Mouse (Mus musculus) frontal cortex, adult 2 months (tissue): ENCODE results near the gene Kcnq1. TPM values are rescaled to one million over a fixed set of nuclear protein-coding genes. Genes with fewer than 3 reads are reported as not detected.

Experiments used
- DNase-seq, 2 experiments: peaks; one replicate each; pipeline ENCODE4 v3.0.0; 2022; ENCODE audit warnings: low spot score in 1 of 2; ENCODE audit errors: extremely low spot score in 1 of 2
- polyA plus RNA-seq: library from polyadenylated mRNA; depleted of rRNA; stranded (reverse); fragments of >200 nt; gene quantifications from 2 replicates; pipeline ENCODE4 v1.2.3, GENCODE M21; 2012

Kcnq1 gene
- polyA plus RNA-seq, 1 experiment, result 1.4 TPM

DNA sequence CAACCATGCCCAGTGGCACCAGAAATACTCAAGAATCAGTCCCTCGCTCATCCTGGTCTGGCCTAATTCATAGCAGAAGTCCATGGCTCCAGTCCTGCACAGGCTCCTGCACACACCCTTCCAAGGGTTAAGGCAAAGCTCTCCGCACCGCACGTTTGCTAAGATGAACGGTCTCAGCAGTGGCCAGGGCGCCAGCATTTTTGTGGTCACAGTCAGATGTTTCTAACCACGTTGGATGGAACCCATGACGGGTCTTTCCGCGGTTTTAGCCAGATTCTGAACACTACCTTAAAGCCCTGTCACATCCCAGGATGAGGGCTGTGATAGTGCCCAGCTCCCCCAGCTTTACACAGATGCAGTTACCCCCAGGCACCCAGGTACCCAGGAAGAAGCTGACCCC is 293.6 kb downstream of the Kcnq1 start:
- no peak for DNase-seq

DNA sequence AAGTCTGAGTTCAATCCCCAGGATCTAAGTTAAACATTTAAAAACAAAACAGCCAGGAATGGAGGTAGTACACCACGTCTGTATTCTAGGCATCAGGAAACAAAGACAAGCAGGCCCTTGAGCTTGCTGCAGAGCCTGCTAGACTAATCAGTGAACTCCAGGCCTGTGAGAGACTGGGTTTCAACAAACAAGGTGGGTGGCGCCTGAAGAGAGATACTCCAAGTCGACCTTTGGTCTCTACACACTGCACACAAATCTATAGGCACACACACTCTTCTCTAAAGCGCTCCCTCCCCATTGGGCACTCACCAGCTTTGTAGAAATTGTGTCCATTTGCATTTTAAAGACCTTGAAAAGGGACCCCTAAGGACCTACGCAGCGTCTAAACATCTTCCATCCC is 294.4 kb downstream of the Kcnq1 start:
- no peak for DNase-seq

DNA sequence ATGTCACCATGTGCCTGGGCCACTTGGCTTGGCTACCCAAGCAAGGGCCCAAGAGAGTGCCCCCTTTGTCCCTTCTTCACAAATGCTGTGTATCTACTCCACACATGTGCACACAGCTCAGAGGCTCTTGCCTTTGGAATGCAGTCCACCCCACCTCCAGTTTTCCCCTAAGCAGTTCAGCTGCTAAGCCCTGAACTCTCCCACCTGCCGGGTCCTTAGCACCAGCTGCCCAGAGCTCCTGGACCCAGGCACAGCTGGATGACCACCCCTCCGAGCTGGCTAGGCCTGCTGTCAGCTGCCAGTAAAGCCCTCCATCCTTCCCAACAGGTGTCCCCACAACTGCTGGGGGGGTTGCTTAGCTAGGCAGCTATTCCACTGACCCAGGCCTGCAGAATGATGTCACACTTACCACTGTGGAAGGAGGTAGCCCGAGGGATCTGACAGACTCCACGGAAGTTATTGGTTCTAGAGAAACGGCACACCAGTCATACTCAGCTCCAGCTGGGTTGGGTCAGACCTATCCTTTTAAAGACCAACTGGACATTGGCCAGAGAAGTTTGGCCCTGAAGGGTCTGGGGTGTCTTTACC is 295.4 kb downstream of the Kcnq1 start:
- no peak for DNase-seq

DNA sequence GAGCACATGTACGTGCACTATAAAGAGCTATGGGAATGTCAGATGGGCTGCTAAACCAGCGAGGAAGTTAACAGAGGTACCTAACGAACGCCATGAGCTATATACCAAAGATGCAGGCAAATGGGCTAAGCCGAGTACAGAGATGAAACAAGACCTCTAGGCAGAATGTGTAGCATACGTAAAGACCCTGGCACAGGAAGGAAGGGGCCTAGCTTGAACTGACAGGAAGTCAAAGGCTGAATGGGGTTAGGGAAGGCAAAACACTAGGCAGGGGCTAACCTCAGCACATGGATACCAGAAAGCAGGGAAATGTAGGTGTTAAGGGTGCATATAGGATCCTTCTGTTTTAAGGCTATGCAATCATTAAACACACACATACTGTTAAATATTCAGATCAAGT is 298.1 kb downstream of the Kcnq1 start:
- DNase-seq, result no peak

DNA sequence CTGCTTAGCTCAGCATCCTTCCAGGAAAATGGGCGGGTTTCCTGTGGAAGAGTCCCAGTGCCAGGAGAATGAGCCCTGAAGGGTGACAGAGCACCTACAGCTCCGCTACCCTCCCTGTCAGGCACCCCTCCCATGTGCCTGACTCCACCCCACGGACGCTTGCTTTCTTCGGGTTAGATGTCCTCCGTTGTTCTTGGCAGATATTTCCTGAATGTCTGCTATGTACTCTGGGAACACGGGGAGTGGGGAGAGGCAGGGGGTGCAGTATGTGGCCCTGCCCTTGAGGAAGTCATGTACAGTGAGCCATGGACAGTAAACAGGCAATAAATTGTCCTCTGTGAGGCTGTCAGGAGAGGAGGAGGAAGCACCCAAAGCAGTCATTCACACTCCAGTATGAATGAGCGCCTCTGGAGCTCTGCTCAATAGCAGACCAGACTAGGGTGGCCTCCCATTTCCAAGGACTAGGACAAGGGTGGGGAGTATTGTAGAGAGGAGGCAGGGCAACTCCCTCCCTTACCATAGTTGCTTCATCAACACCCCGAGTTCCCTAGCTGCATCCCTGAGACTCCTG is 301.9 kb downstream of the Kcnq1 start:
- no peak for DNase-seq

DNA sequence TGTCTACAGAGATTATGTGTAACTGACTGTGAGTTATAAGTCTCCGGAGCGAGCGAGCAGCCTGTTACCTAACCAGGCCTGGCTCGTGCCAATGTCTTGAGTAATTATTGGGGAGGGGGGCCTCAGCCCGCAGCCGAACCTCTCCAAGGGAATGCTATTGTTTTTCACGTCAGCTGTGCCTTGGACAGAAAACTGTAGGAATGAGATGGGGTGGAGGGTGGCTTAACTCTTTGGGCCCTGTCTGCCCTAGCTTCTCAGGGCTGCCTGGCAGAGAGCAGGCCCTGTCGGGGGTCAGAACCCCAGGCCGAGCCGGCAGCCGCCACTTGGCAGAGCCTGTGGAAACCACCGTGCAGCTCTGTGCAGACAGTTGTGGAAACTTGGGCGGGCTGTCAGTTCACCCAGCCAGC is 302.5 kb downstream of the Kcnq1 start:
- no peak for DNase-seq

DNA sequence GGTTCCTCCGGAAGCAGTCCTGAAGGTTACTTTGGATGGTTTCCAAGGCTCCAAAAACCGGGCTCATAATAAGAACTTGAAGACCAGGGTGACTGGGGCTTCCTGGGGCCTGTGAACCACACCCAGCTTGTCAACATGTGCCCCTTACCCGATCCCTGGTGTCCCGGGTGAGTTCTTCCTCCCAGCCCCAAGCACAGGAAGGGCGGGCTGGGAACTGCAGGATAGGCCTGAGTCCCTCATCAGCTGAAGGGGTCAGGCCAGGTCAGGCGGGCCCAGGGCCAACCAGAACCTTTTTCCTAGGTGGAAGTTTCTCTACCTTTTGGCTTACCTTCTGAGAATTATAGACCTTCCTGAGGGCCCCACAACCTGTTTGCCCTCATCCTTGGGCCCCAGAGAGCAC is 306.4 kb downstream of the Kcnq1 start:
- DNase-seq, result no peak

DNA sequence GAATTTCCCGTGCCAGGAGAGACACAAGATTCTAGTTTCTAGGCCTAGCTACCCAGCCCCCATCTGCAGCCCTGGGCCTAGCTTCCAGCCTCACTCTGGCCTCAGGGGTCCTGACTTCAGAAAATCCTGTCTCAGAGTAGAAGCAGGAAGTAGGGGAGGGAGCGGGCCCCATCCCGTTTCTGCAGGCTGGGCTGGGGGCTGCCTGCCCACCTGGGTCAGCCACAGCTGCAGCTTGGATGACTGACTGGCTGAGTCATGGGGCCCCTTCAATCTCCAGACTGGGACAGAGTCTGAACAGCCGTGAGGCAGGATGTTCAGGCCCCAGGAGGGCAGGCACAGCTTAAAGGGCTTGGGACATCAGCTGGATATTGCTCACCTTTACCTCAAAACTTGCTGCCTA is 308.9 kb downstream of the Kcnq1 start:
- no peak for DNase-seq

DNA sequence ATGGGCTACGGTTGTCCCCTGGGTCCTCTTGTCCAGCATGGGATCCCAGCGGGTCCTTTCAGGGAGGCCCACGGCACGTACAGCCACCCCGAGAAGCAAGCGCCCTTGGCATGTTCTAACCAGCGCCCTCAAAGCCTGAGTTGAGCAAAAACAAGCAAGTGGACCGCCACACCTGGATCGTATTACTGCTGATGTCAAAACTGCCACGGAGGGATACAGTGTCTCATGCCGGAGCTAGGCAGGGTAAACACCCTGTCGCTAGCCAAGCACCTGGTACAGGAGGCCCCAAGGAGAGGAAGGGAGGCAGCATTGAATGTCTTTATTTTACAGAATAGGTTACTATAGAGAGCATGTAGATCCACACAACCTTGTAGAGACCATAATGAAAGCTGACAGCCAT is 310.2 kb downstream of the Kcnq1 start:
- DNase-seq, result no peak

DNA sequence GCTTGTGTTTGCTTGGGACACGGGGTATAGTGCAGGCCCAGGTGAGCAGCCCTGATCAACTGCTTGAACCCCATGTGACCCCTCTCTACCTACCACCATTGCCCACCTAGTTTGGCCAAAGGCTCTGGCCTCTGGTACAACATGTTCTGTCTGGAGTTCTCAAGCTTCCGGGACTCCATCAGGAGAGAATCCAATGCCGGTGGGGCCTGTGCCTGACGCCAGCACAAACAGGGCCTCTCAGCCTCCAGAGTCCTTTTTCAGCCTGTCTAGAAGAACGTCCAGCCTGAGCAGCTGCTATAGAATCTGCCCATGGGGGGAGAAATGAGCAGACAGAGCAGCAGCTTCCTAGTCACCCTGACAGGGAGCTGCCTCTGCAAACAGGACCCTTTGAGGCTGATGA is 311.7 kb downstream of the Kcnq1 start:
- no peak for DNase-seq

DNA sequence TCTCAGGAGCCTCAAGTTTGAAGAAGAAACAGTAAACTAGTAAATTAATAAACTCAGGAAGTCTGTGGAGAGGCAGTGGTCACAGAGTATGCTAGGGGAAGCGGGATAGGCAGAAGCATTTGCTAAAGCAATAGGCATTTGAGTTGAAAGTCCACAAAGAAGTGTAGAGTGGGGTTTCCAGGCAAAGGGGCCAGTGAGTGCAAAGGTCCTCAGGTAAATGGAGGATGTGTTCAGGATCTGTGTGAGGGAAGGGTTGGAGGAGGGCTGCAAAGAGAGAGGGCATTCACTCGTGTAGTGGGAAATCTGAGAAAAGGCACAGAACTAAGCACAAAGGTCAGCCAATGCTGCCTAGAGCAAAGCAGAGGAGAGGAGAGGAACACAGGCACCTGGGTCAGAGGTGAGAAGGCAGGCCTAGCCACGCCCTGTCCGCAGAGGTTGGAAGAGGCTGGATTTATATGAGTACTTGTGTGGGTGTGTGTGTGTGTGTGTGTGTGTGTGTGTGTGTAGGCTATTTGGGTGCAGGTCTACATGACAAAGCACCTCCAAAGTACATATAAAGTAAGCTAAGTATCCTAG is 313.5 kb downstream of the Kcnq1 start:
- DNase-seq, result no peak

DNA sequence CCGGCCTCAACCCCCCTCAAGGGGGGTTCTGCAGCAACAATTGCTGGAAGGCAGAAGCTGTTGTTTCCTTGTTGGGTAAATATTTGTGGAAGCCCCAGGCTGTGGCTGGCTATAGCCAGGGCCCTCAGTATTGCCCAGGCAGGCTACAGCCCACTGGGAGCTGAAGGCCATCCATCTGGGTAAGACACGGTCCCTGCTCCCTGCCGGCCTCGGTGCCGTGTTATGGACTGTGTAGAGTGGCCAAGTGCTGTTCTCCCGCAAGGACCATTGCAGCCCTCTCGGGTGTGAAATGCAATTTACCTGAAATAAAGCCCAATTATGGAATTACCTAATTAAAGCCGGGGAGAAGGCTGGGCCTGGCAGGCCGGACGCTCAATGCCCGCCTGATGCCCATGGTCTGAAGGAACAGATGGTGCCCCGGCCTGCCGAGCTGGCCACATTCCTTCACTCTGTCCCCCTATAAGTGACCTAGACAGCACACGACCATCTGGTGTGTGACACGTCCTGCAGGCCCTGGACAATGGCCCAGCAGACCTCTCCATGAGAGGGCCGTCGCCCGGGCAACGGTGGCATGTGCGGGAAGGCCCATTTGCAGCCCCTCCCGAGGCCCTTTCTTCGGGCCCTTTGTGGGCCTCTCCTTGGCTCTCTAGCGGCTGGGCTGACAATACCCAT is 322.1 kb downstream of the Kcnq1 start:
- no peak for DNase-seq

DNA sequence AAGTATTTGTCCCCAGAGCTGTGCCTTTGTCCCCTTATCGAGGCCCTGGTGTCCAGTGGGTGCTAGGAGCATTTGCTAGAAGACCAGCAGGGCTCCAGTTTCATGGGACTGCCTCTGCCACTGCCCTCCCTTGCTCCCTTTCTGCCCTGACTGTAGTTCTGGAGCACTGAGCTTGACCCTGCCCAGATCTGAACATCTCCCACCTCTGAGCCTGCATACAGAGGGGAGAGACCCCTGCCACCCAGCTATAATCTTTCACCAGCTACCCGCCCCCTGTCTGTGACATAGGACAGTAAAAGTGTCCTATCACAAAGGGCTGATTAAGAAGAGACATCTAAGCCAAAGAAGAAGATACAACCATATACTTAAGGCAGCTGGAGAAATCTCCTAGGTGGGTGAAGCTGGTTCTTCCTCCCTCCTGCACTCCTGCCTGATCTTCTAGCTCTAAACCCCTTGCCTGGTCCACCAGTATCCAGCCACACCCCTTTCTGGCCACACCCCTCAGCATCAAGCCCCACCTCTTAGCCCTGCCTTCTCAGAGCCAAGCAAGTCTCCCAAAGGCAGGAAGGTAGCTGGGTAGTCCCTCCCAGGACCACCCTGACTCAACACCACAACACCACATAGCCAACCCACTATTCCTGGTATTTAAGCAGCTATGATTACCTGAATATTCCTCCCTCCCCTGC is 322.8 kb downstream of the Kcnq1 start:
- DNase-seq, result no peak

DNA sequence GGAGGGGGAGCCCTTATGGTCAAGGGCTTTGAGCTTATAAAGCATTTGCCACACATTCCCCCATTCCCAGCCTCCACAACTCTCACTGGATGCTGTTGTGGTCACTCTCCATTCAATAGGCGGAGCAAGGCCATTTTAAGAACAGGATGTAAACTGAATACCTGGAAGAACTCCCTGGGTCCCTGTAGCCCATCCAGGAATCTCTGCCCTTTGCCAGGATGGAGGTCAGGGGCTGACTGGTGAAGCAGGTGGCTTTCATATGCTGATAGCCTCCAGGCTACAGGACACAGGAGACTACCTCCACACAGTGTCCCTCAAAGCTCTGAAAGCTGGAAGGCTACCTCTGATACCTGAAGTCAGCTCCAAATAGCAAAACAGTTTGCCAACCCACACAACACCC is 326.5 kb downstream of the Kcnq1 start:
- DNase-seq, result no peak

DNA sequence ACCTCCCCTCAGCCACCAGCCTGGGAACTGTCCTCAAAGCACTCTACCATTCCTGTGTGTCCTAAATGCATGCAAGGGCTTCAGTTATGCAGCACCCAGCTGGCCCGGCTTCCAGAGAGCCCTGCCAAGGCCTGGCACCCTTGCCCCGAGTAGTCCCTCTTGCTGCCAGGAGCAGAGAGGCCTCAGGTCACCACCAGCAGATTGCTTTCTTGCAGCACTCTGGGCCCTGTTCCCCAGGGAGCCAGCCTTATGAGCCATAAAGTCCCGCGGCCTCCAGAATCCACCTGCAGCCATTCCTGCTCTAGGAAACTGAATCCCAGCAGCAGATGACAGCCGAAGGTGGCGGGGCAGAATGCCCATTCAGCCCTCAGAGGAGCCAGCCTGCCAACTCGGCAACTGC is 327.2 kb downstream of the Kcnq1 start:
- DNase-seq, result peak in 1 of 2 experiments; percentile 30

DNA sequence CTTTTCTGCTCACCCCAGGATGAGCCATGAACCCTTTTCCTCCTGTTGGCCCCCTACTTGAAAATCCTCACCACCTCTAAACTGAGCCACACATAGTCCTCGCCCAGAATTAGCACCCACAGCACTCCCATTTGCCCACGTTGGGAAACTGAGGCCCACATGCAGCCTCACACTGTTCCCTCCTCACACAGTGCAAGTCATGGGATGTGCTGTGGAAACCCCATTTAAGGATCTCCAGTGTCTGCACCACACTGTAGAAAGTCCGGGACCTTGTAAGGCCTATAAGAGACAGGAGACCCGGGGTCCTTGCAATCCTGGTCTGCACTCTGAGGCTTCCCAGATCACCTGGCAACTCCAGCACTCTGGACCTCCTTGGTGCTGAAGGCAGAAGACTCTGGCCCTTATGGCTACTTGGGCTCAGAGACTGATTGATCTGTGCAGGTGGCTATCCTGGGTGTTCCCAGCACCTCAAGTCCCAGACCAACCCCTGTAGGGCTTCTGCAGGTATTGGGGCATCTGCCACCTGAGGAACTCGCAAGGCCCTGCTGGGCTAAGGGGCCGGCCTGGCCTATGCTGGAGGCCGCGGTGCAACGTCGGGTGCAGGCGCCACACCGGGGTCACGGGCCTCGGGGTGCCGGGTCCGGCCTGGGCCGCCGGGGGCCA is 331.2 kb downstream of the Kcnq1 start:
- DNase-seq, result no peak

DNA sequence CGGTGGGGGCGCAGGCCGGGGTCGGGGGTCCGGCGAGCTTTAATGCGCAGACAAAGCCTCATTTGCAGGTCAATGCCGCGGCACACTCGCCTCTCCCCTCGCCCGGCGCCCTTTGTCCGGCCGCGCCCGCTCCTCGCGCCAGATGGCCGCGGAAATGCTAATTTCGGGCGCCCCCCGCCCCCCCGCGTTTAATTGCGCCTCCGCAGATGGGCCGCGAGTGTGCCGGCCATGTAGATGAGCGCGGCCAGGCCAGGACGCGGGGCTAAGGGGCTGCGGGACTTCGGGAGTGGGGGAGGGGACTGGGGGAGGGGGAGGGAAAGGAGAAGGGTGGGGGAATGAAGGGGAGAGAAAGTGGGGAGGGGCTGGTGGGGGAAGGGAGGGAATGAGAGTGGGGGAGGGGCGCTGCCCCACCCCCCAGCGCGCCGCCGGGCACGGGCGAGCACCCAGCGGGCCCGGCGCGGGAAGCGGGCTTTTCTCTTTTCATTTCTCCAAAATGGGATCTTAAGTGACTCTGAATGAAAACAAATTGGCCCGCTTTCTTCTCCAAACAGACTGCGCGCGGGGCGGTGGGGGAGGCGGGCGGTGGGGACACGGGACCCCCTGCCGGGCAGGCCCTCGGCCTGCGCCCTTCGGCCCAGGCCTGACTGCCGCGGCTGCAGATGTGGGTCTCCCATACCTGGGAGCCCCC is 331.9 kb downstream of the Kcnq1 start:
- DNase-seq, result no peak

DNA sequence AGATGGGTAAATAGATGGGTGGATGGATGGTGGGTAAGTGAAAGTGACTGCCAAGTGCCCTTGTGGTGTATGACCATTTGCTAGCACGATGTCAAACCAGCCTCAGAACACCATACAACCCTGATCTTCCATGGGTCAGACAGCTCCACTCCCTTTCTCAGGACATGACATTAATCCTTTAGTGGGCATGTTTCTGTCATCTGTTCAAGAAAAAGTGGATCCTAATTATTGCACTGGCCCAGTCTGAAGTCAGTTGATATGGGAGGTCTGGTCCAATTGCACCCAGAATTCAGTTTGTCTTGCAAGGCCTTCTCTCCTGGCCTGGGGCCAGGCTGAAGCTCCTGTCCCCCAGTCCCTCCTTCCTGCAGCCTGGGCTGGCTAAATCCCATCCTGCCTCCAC is 332.8 kb downstream of the Kcnq1 start:
- DNase-seq, result no peak

DNA sequence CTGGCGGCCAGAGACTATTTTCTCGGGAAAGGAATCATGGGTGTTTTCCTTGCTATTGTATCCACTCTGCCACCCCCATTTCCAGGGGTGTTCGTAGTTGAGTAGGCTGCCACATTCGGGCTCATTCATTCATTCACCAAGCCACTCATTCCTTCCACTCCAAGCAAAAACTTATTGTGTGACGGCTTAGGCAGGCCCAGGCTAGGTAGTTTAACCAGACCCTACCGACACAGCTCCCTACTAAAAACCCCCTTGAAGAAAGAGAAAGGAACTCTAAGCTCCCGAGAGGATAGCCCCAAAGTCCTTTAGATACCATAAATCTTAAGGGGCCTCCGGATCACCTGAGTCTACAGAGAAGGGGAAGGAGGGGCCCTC is 338.4 kb downstream of the Kcnq1 start:
- no peak for DNase-seq

DNA sequence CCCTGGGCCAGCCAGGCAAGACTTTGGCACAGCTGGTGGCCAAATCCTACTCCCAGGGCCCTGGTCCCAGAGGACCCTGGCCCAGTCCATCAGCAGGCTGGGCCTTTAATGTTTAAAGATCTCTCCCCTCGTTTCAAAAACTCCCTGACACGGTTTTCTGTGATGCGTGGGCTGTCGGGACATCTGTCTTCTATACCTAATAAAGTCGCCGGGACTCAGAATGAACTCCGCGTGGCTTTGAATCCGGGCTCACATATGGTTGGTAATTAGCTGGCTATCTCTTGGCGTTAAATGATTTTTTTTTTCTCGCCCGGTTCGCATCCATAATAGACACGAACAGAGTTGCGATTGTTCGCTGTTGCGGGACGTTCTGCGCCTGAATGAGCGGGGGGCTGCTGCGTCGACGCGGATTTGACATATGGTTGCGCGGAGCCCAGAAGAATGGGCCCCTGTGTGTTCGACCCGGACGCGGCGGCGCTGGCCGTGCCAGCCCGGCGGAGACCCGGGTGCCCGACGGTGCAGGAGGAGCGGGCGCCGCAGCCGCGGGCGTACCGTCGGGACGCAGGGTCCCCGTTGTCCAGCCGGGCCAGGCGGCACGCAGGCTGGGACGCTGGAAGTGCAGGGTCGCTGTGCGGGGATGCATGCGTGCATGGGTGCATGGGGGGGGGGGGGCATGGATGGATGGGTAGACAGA is 338.9 kb downstream of the Kcnq1 start:
- no peak for DNase-seq
